Mouse (Mus musculus) hindbrain, embryonic 10.5 days (tissue): ENCODE data around the gene Olfr612. TPM values are rescaled to one million over a fixed set of nuclear protein-coding genes. Genes with fewer than 3 reads are reported as not detected.
"Not testable (repeated sequence)": the region's sequence is repeated elsewhere in the genome, so short reads cannot be mapped to it uniquely, and the experiment has no call there.

Experiments
- DNase-seq: peaks from one replicate; pipeline ENCODE4 v3.0.0-alpha.2; 2017; ENCODE audit warnings: low spot score
- H3K27ac ChIP-seq: fragments of 300-500 bp; sonication (generic); 2 replicates; pipeline ENCODE4 v1.5.1; 2016; ENCODE audit warnings: mild to moderate bottlenecking, moderate library complexity
- H3K27me3 ChIP-seq: fragments of 300-500 bp; sonication (generic); 2 replicates; pipeline ENCODE4 v1.6.1; 2016; ENCODE audit warnings: mild to moderate bottlenecking; ENCODE audit not compliant: poor library complexity, insufficient read depth, severe bottlenecking
- H3K36me3 ChIP-seq: fragments of 300-500 bp; sonication (generic); 2 replicates; pipeline ENCODE4 v1.6.1; 2016; ENCODE audit warnings: mild to moderate bottlenecking, moderate library complexity
- H3K4me1 ChIP-seq: fragments of 300-500 bp; sonication (generic); replicated peaks from 2 replicates; pipeline ENCODE4 v1.6.1; 2016; ENCODE audit warnings: mild to moderate bottlenecking
- H3K4me3 ChIP-seq: fragments of 300-500 bp; sonication (generic); 2 replicates; pipeline ENCODE4 v1.5.1; 2016; ENCODE audit warnings: mild to moderate bottlenecking, moderate library complexity
- H3K9me3 ChIP-seq: fragments of 300-500 bp; sonication (generic); 2 replicates; pipeline ENCODE4 v1.6.1; 2016; ENCODE audit warnings: mild to moderate bottlenecking, moderate library complexity
- WGBS: fragments of 180-500 bp; shearing (Covaris S2); methylation state at CpG from one replicate; pipeline ENCODE4 v1.1.7; 2016; 5-methylcytosine and 5-hydroxymethylcytosine counted together
- polyA plus RNA-seq: library from polyadenylated mRNA; unstranded; fragments of >200 nt; fragmentation: Nextera tagmentation; extraction: Ambion mirVana; gene quantifications from 2 replicates; pipeline ENCODE4 v1.2.1, GENCODE M21; 2016

The Olfr612 gene
- not detected in 2 replicates for polyA plus RNA-seq

- H3K4me1 ChIP-seq, H3K9me3 ChIP-seq, H3K36me3 ChIP-seq, H3K27me3 ChIP-seq, H3K4me3 ChIP-seq, DNase-seq, H3K27ac ChIP-seq: not testable (repeated sequence)
- 88% methylated on average over 2 of the region's 2 CpGs for WGBS
Observed at GRCm38 (mm10) chr7:103542617-103543016, at the start of gene Olfr612. Olfr612 (minus strand) TSS chr7:103542717.

GRCm38 (mm10) chr7:103589803-103590202 lies 47.3 kb upstream of the Olfr612 start, which contains the start of gene Olfr618:
Olfr618 (plus strand) TSS chr7:103590103.
- no peaks in the 10 kb centered on the region for H3K27me3 ChIP-seq
- 67% methylated on average over 2 of the region's 2 CpGs for WGBS
- no peak within 1 kb of the TSS for H3K4me3 ChIP-seq
- no peak within 1 kb of the TSS for H3K27ac ChIP-seq
- no peak for DNase-seq
- H3K9me3 ChIP-seq = no peaks in the 10 kb centered on the region
- no peaks in the 10 kb centered on the region for H3K4me1 ChIP-seq
- H3K36me3 ChIP-seq = no peaks in the 10 kb centered on the region

- Histone ChIP-seq H3K27ac (no peak within 1 kb of the TSS), H3K4me1 (no peaks in the 10 kb centered on the region), H3K27me3 (no peaks in the 10 kb centered on the region), H3K36me3 (no peaks in the 10 kb centered on the region), H3K4me3 (no peak within 1 kb of the TSS), H3K9me3 (no peaks in the 10 kb centered on the region)
- DNase-seq = no peak
- WGBS = 88% methylated on average over 1 of the region's 1 CpGs
Observed at GRCm38 (mm10) chr7:103572761-103573160, 30.2 kb upstream of the Olfr612 start, which contains the start of gene Olfr617. Olfr617 (plus strand) TSS chr7:103573061.

DNA sequence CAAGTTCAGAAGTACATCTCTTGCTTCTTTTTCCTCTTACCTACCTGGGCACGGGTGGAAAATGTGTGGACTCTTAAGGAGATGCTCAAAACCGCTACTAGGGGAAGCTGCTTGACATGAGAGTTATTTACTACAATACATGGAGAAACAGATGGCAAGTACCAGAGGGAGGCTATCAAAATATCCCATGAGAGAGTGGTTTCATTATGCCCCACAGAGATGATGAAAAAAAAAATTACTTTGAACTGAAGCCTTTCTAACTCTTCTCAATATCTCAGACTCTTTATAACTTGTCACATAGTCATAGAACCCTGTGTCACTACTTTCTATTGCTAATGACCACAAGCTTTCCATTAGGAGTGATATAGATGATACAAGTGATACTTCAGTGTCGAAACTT lies 26.5 kb upstream of the Olfr612 start, which contains the start of gene Olfr616:
TSS of gene Olfr616 (minus strand) at position 101 of the 400 bp plus-strand sequence.
- Histone ChIP-seq H3K27ac (no peak within 1 kb of the TSS), H3K36me3 (no peaks in the 10 kb centered on the region), H3K4me3 (no peak within 1 kb of the TSS), H3K27me3 (no peaks in the 10 kb centered on the region), H3K9me3 (no peaks in the 10 kb centered on the region), H3K4me1 (no peaks in the 10 kb centered on the region)
- no peak for DNase-seq
- 75% methylated on average over 3 of the region's 3 CpGs for WGBS

- no peak for DNase-seq
- H3K4me3 ChIP-seq = no peak within 1 kb of the TSS
- no peaks in the 10 kb centered on the region for H3K9me3 ChIP-seq
- no peak within 1 kb of the TSS for H3K27ac ChIP-seq
- no peaks in the 10 kb centered on the region for H3K27me3 ChIP-seq
- 89% methylated on average over 2 of the region's 2 CpGs for WGBS
- H3K4me1 ChIP-seq = no peaks in the 10 kb centered on the region
- H3K36me3 ChIP-seq = no peaks in the 10 kb centered on the region
Observed at GRCm38 (mm10) chr7:103555779-103556178, 13.3 kb upstream of the Olfr612 start, which contains the start of gene Olfr615. Olfr615 (plus strand) TSS chr7:103556079.

DNA sequence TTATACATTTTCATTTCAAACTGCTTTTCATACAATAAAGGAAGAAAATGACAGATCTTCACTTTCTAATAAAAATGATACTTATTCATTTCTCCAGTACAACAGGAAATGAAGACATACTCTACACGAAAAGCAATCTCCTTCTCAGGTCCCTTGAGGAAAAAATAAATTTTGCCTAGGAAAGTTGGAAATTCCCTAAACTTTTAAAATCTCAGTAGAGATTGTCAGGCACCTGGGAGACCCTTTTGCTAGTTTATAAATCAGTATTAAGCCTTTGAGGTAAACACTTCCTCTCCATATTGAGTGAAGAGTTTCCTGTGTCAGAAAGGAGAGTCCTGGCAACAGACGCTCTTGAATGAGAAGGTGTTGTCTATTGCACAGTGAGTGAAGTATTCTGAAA lies 5.3 kb upstream of the Olfr612 start, which contains the start of gene Olfr613:
TSS of gene Olfr613 (plus strand) at position 301 of the 400 bp plus-strand sequence.
- Histone ChIP-seq H3K4me1 (no peaks in the 10 kb centered on the region), H3K4me3 (no peak within 1 kb of the TSS), H3K9me3 (no peaks in the 10 kb centered on the region), H3K36me3 (no peaks in the 10 kb centered on the region), H3K27ac (no peak within 1 kb of the TSS), H3K27me3 (no peaks in the 10 kb centered on the region)
- DNase-seq = no peak
- 75% methylated on average over 2 of the region's 2 CpGs for WGBS

DNA sequence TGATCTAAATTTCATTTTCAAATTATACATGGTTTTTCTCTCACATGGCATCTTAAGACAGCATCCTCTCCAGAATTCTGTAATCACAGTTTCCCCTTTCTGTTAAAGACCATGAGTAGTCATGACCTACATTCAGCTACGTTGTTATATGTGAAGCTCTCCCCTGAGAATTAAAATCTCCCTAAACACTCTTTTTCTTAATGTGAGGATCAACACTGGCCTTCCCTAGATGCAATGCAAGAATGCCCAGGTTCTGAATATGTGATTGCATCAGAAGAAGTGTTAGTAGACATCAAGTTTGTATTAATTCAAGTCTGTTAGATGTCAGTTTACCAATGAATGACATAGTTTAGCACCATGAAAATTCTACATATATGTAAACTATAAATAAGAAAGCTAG lies 21.8 kb downstream of the Olfr612 start, which contains the start of gene Olfr611:
TSS of gene Olfr611 (minus strand) at position 101 of the 400 bp plus-strand sequence.
- not testable (repeated sequence) for H3K9me3 ChIP-seq, DNase-seq
- WGBS = 64% methylated on average over 1 of the region's 1 CpGs

GRCm38 (mm10) chr7:103512022-103512421 lies 30.5 kb downstream of the Olfr612 start, which contains the start of gene Olfr610:
Olfr610 (minus strand) TSS chr7:103512122.
- DNase-seq = no peak
- H3K4me3 ChIP-seq = no peak within 1 kb of the TSS
- H3K4me1 ChIP-seq = no peaks in the 10 kb centered on the region
- H3K36me3 ChIP-seq = no peaks in the 10 kb centered on the region
- no peaks in the 10 kb centered on the region for H3K9me3 ChIP-seq
- 85% methylated on average over 2 of the region's 2 CpGs for WGBS
- no peaks in the 10 kb centered on the region for H3K27me3 ChIP-seq
- no peak within 1 kb of the TSS for H3K27ac ChIP-seq

More for the DNA sequence above, 21.8 kb downstream of the Olfr612 start, which contains the start of gene Olfr611:
- not testable (repeated sequence) for H3K36me3 ChIP-seq, H3K4me3 ChIP-seq, H3K27ac ChIP-seq, H3K27me3 ChIP-seq, H3K4me1 ChIP-seq

- Histone ChIP-seq H3K27ac (no peak within 1 kb of the TSS), H3K27me3 (no peaks in the 10 kb centered on the region), H3K4me1 (no peaks in the 10 kb centered on the region), H3K36me3 (no peaks in the 10 kb centered on the region), H3K4me3 (no peak within 1 kb of the TSS), H3K9me3 (no peaks in the 10 kb centered on the region)
- DNase-seq = no peak
- 74% methylated on average over 1 of the region's 1 CpGs for WGBS
Observed at GRCm38 (mm10) chr7:103497962-103498361, 44.6 kb downstream of the Olfr612 start, which contains the start of gene Olfr609. Olfr609 (minus strand) TSS chr7:103498062.

Other genes starting within 250 kb of the Olfr612 start
- not detected in 2 replicates for gene Olfr596, start 237.1 kb downstream of the Olfr612 start, polyA plus RNA-seq
- gene Olfr597, start 226.4 kb downstream of the Olfr612 start, polyA plus RNA-seq = not detected in 2 replicates
- not detected in 2 replicates for gene Olfr598, start 219.1 kb downstream of the Olfr612 start, polyA plus RNA-seq
- gene Olfr599, start 206.8 kb downstream of the Olfr612 start, polyA plus RNA-seq = not detected in 2 replicates
- not detected in 2 replicates for gene Olfr600, start 193.0 kb downstream of the Olfr612 start, polyA plus RNA-seq
- not detected in 2 replicates for gene Olfr601, start 180.1 kb downstream of the Olfr612 start, polyA plus RNA-seq
- not detected in 2 replicates for gene Olfr603, start 156.5 kb downstream of the Olfr612 start, polyA plus RNA-seq
- gene Usp17lc, start 127.6 kb downstream of the Olfr612 start, polyA plus RNA-seq = not detected in 2 replicates
- not detected in 2 replicates for gene Olfr605, start 97.3 kb downstream of the Olfr612 start, polyA plus RNA-seq
- gene Olfr606, start 93.7 kb downstream of the Olfr612 start, polyA plus RNA-seq = not detected in 2 replicates
- not detected in 2 replicates for gene Olfr607, start 78.6 kb downstream of the Olfr612 start, polyA plus RNA-seq
- gene Olfr608, start 72.8 kb downstream of the Olfr612 start, polyA plus RNA-seq = not detected in 2 replicates
- not detected in 2 replicates for gene Olfr609, start 44.7 kb downstream of the Olfr612 start, polyA plus RNA-seq
- gene Olfr610, start 30.6 kb downstream of the Olfr612 start, polyA plus RNA-seq = not detected in 2 replicates
- gene Olfr611, start 21.9 kb downstream of the Olfr612 start, polyA plus RNA-seq = not detected in 2 replicates
- gene Olfr613, start 5.4 kb upstream of the Olfr612 start, polyA plus RNA-seq = not detected in 2 replicates
- gene Olfr615, start 13.4 kb upstream of the Olfr612 start, polyA plus RNA-seq = not detected in 2 replicates
- not detected in 2 replicates for gene Olfr616, start 26.4 kb upstream of the Olfr612 start, polyA plus RNA-seq
- not detected in 2 replicates for gene Olfr617, start 30.3 kb upstream of the Olfr612 start, polyA plus RNA-seq
- not detected in 2 replicates for gene Olfr618, start 47.4 kb upstream of the Olfr612 start, polyA plus RNA-seq
- not detected in 2 replicates for gene Olfr619, start 57.9 kb upstream of the Olfr612 start, polyA plus RNA-seq
- gene Olfr620, start 69.8 kb upstream of the Olfr612 start, polyA plus RNA-seq = not detected in 2 replicates
- not detected in 2 replicates for gene Olfr622, start 100.0 kb upstream of the Olfr612 start, polyA plus RNA-seq
- gene Olfr623, start 121.0 kb upstream of the Olfr612 start, polyA plus RNA-seq = not detected in 2 replicates
- gene Olfr624, start 128.5 kb upstream of the Olfr612 start, polyA plus RNA-seq = 0.03 TPM in 1 of 2 replicates, not detected in the other
- not detected in 2 replicates for gene Olfr625-ps1, start 140.0 kb upstream of the Olfr612 start, polyA plus RNA-seq
- gene Olfr243, start 172.0 kb upstream of the Olfr612 start, polyA plus RNA-seq = not detected in 2 replicates
- gene Olfr628, start 187.7 kb upstream of the Olfr612 start, polyA plus RNA-seq = not detected in 2 replicates
- gene Olfr629, start 202.2 kb upstream of the Olfr612 start, polyA plus RNA-seq = not detected in 2 replicates
- gene Olfr630, start 214.6 kb upstream of the Olfr612 start, polyA plus RNA-seq = not detected in 2 replicates
- gene Olfr69, start 228.9 kb upstream of the Olfr612 start, polyA plus RNA-seq = not detected in 2 replicates
- not detected in 2 replicates for gene Olfr68, start 237.0 kb upstream of the Olfr612 start, polyA plus RNA-seq
- not detected in 2 replicates for gene Olfr67, start 249.1 kb upstream of the Olfr612 start, polyA plus RNA-seq